Mouse (Mus musculus) CH12.LX (cell line): ENCODE results near the gene Ankrd63. TPM values are rescaled to one million over a fixed set of nuclear protein-coding genes. Genes with fewer than 3 reads are reported as not detected.

Source experiments
- DNase-seq: peaks from one replicate; pipeline ENCODE4 v3.0.0-alpha.2; 2013; ENCODE audit errors: extremely low read depth
- H3K27ac ChIP-seq: 2 replicates; pipeline ENCODE4 v1.5.1; 2012; ENCODE audit warnings: low read depth, mild to moderate bottlenecking, control low read depth, moderate library complexity; ENCODE audit not compliant: insufficient read depth
- H3K27me3 ChIP-seq: replicated peaks from 2 replicates; pipeline ENCODE3; 2012; ENCODE audit warnings: inconsistent platforms
- H3K36me3 ChIP-seq, 2 experiments: replicated peaks in 1 of 2; 2 replicates each; pipeline versions ENCODE3 to v1.6.1; 2012; ENCODE audit warnings: inconsistent platforms in 1 of 2, low read length in 1 of 2, mild to moderate bottlenecking in 1 of 2, mixed read lengths in 1 of 2, moderate library complexity in 1 of 2; ENCODE audit not compliant: control insufficient read depth in 1 of 2, insufficient read depth in 1 of 2
- H3K4me1 ChIP-seq, 2 experiments: 2 replicates each; pipeline ENCODE4 v1.6.1; 2012; ENCODE audit warnings: inconsistent platforms in 1 of 2, moderate library complexity in 1 of 2; ENCODE audit not compliant: insufficient read depth in 2 of 2, control insufficient read depth in 1 of 2
- H3K4me2 ChIP-seq: 2 replicates; pipeline ENCODE4 v1.6.1; 2012; ENCODE audit warnings: low read depth, mild to moderate bottlenecking, control low read depth; ENCODE audit not compliant: poor library complexity, insufficient read depth, severe bottlenecking
- H3K4me3 ChIP-seq, 3 experiments: fragments of 150-350 bp in 1 of 3; sonication (generic) in 1 of 3; replicated peaks in 1 of 3; 2 replicates each; pipeline versions ENCODE3 to v1.5.1; 2011 to 2012; ENCODE audit warnings: low read depth in 2 of 3, low read length in 2 of 3, mild to moderate bottlenecking in 2 of 3, moderate library complexity in 2 of 3, control low read depth in 1 of 3, improper control_type of control experiment in 1 of 3, inconsistent platforms in 1 of 3, mixed read lengths in 1 of 3; ENCODE audit not compliant: poor library complexity in 1 of 3
- H3K79me2 ChIP-seq: replicated peaks from 2 replicates; pipeline ENCODE4 v1.6.1; 2012; ENCODE audit warnings: mild to moderate bottlenecking, moderate library complexity; ENCODE audit not compliant: control insufficient read depth, poor library complexity, insufficient read depth, severe bottlenecking; ENCODE audit errors: extremely low read depth
- H3K9ac ChIP-seq: 2 replicates; pipeline ENCODE4 v1.6.1; 2012; ENCODE audit warnings: low read depth, mild to moderate bottlenecking, control low read depth, moderate library complexity; ENCODE audit not compliant: insufficient read depth
- H3K9me3 ChIP-seq: replicated peaks from 2 replicates; pipeline ENCODE3; 2012; ENCODE audit warnings: low read length, inconsistent platforms, mixed read lengths
- CHD1 ChIP-seq: IDR thresholded peaks from 2 replicates; pipeline ENCODE4 v1.6.1; 2012; ENCODE audit warnings: low read depth, low read length, improper control_type of control experiment, inconsistent platforms
- E2F4 ChIP-seq: IDR thresholded peaks from 2 replicates; pipeline ENCODE4 v1.6.1; 2011; ENCODE audit warnings: low read depth, low read length, improper control_type of control experiment; ENCODE audit not compliant: insufficient replicate concordance
- EP300 ChIP-seq: IDR thresholded peaks from 2 replicates; pipeline ENCODE4 v1.6.1; 2011; ENCODE audit warnings: low read length, improper control_type of control experiment
- HCFC1 ChIP-seq: IDR thresholded peaks from 2 replicates; pipeline ENCODE4 v1.6.1; 2012; ENCODE audit warnings: low read depth, mild to moderate bottlenecking, inconsistent platforms, low read length, improper control_type of control experiment
- JUND ChIP-seq: conservative IDR thresholded peaks from 2 replicates; pipeline ENCODE4 v1.6.1; 2011; ENCODE audit warnings: low read depth, low read length, improper control_type of control experiment
- KAT2A ChIP-seq: IDR thresholded peaks from 2 replicates; pipeline ENCODE4 v1.6.1; 2012; ENCODE audit warnings: low read length, improper control_type of control experiment, inconsistent platforms; ENCODE audit not compliant: insufficient replicate concordance
- MAFK ChIP-seq: IDR thresholded peaks from 2 replicates; pipeline ENCODE4 v1.6.1; 2011; ENCODE audit warnings: low read length, improper control_type of control experiment; ENCODE audit not compliant: insufficient replicate concordance
- MAX ChIP-seq: IDR thresholded peaks from 2 replicates; pipeline ENCODE4 v1.6.1; 2011; ENCODE audit warnings: low read length, improper control_type of control experiment
- MEF2A ChIP-seq: IDR thresholded peaks from 2 replicates; pipeline ENCODE4 v1.6.1; 2014; ENCODE audit warnings: low read depth, mild to moderate bottlenecking, inconsistent platforms, low read length, improper control_type of control experiment, borderline replicate concordance
- MXI1 ChIP-seq: IDR thresholded peaks from 2 replicates; pipeline ENCODE4 v1.6.1; 2011; ENCODE audit warnings: mild to moderate bottlenecking, low read depth, low read length, improper control_type of control experiment
- MYC ChIP-seq: IDR thresholded peaks from 2 replicates; pipeline ENCODE4 v1.6.1; 2011; ENCODE audit warnings: low read depth, mild to moderate bottlenecking, improper control_type of control experiment, low read length
- NRF1 ChIP-seq: IDR thresholded peaks from 2 replicates; pipeline ENCODE4 v1.6.1; 2014; ENCODE audit warnings: low read depth, mild to moderate bottlenecking, inconsistent platforms, low read length, improper control_type of control experiment, moderate library complexity
- POLR2A ChIP-seq: IDR thresholded peaks from 2 replicates; pipeline ENCODE4 v1.6.1; 2011; ENCODE audit warnings: low read depth, mild to moderate bottlenecking, improper control_type of control experiment, low read length
- SIN3A ChIP-seq: IDR thresholded peaks from 2 replicates; pipeline ENCODE4 v1.6.1; 2012; ENCODE audit warnings: low read length, improper control_type of control experiment, inconsistent platforms
- ZKSCAN1 ChIP-seq: IDR thresholded peaks from 2 replicates; pipeline ENCODE4 v1.6.1; 2012; ENCODE audit warnings: low read depth, inconsistent platforms, low read length, improper control_type of control experiment, borderline replicate concordance
- ZMIZ1 ChIP-seq: IDR thresholded peaks from 2 replicates; pipeline ENCODE4 v1.6.1; 2012; ENCODE audit warnings: low read depth, mild to moderate bottlenecking, inconsistent platforms, low read length, improper control_type of control experiment
- ZNF384 ChIP-seq: IDR thresholded peaks from 2 replicates; pipeline ENCODE4 v1.6.1; 2012; ENCODE audit warnings: low read depth, low read length, improper control_type of control experiment, inconsistent platforms
- dilution Hi-C: fragments of 300-500 bp; cut with MboI; formaldehyde crosslinking; loops from 2 replicates; pipeline ENCODE4 v1.14.3; 2020; ENCODE audit warnings: low sequenced_read_pairs; ENCODE audit not compliant: extremely low pct_unique_long_range_greater_than_20kb, extremely low pct_ligation_motif_present
- in situ Hi-C: fragments of 300-500 bp; cut with MboI; formaldehyde crosslinking; loops from 3 replicates; pipeline ENCODE4 v1.14.3; 2019; ENCODE audit warnings: low sequenced_read_pairs, low pct_ligation_motif_present, low pct_unique_long_range_greater_than_20kb, mixed read lengths
- polyA plus RNA-seq: library from polyadenylated mRNA; unstranded; fragments of >175 nt; gene quantifications from 2 replicates; pipeline ENCODE4 v1.2.1, GENCODE M21; 2012; ENCODE audit warnings: low read depth; ENCODE audit not compliant: insufficient read length
- total RNA-seq, 2 experiments: library from RNA; depleted of rRNA; stranded (reverse); fragments of 300-350 nt in 1 of 2; fragments of >200 nt in 1 of 2; gene quantifications; 2 replicates each; pipeline ENCODE4 v1.2.3; 2012 to 2014

Gene Ankrd63
- total and polyA plus RNA-seq, 3 experiments, result 0.07 TPM; not detected in 2

- TF ChIP-seq E2F4, result no peak
- TF ChIP-seq HCFC1, result no peak
- no peak for TF ChIP-seq MXI1
- TF ChIP-seq NRF1, result no peak
- TF ChIP-seq CHD1, result no peak
- dilution Hi-C loops (no loop called here), in situ Hi-C loops (loop anchor here (25.0 kb wide), 1 partner anchor 437 kb away; no protein-coding TSS in a partner anchor)
- peaks cover 0 to 14% of the 10 kb centered on the region in 2 experiments for H3K36me3 ChIP-seq
- peaks cover 4 to 40% of the 10 kb centered on the region in 2 experiments; a peak in 3 of 4 replicates for H3K4me1 ChIP-seq
- no peaks in the 10 kb centered on the region for H3K27me3 ChIP-seq
- DNase-seq, result no peak
- no peaks in the 10 kb centered on the region for H3K79me2 ChIP-seq
- no peak overlapping the region for H3K27ac ChIP-seq
- H3K4me3 ChIP-seq, result no peak overlapping the region
- no peak overlapping the region for H3K9ac ChIP-seq
- H3K4me2 ChIP-seq, result no peak overlapping the region
- H3K9me3 ChIP-seq, result no peaks in the 10 kb centered on the region
Measured at GRCm38 (mm10) chr2:118750476-118750875, 46.7 kb upstream of the Ankrd63 start.

- H3K4me1 ChIP-seq, result peaks cover 4 to 49% of the 10 kb centered on the region in 2 experiments; a peak in 3 of 4 replicates
- no peaks in the 10 kb centered on the region for H3K79me2 ChIP-seq
- dilution Hi-C loops, result no loop called here
- in situ Hi-C loops, result loop anchor here (25.0 kb wide), 1 partner anchor 262 kb away; the partner anchor contains the start of gene Srp14
- no peak overlapping the region for H3K9ac ChIP-seq
- TF ChIP-seq KAT2A (no peak), MYC (no peak), ZKSCAN1 (no peak), MAFK (no peak), EP300 (no peak), MAX (no peak), ZNF384 (no peak), SIN3A (no peak), ZMIZ1 (no peak), MEF2A (no peak), POLR2A (no peak), JUND (no peak)
- DNase-seq, result no peak
- H3K4me2 ChIP-seq, result no peak overlapping the region
- peaks cover 0 to 14% of the 10 kb centered on the region in 2 experiments for H3K36me3 ChIP-seq
- no peak overlapping the region for H3K4me3 ChIP-seq
- peaks cover 4% of the 10 kb centered on the region for H3K27me3 ChIP-seq
- H3K27ac ChIP-seq, result no peak overlapping the region
- H3K9me3 ChIP-seq, result no peaks in the 10 kb centered on the region
Measured at GRCm38 (mm10) chr2:118749341-118749884, 45.6 kb upstream of the Ankrd63 start.
